Mouse (Mus musculus) embryonic fibroblast, embryonic 13.5 days (primary cell): Measurements from ENCODE around the gene Prkaa1.

Experiments used
- CTCF ChIP-seq: IDR thresholded peaks from 2 replicates; pipeline ENCODE4 v1.5.1; 2011; ENCODE audit warnings: mild to moderate bottlenecking, control low read depth, low read length, moderate library complexity, borderline replicate concordance; ENCODE audit not compliant: insufficient read depth
- POLR2A ChIP-seq: IDR thresholded peaks from 2 replicates; pipeline ENCODE4 v1.6.1; 2011; ENCODE audit warnings: low read depth, mild to moderate bottlenecking, control low read depth, low read length, moderate library complexity

GRCm38 (mm10) chr15:5138021-5138856 lies 5.4 kb upstream of the Prkaa1 start:
- TF ChIP-seq CTCF (no peak), POLR2A (no peak)
